Mouse (Mus musculus): Measurements from ENCODE around the gene Kcnj9. TPM values are rescaled to one million over a fixed set of nuclear protein-coding genes. Genes with fewer than 3 reads are reported as not detected.
A peak's percentile ranks its signal among the peaks of the same experiment; 100 is the strongest.

The Kcnj9 gene
- polyA plus RNA-seq, 1 experiment: 169 TPM

GRCm38 (mm10) chr1:172340729-172341321 lies 11.7 kb upstream of the Kcnj9 start, which contains the start of gene Kcnj10:
Gene Kcnj10 (plus strand): TSS chr1:172341210.
- Histone ChIP-seq H3K4me3 (ENCODE audit: insufficient read depth, low read length) (peak within 1 kb of the TSS; percentile 41), H3K4me1 (ENCODE audit: control insufficient read depth, insufficient read depth, low read length) (peaks cover 2% of the 10 kb centered on the region; the same call in 1 of the 2 replicates), H3K27ac (ENCODE audit: insufficient read depth, low read length) (peak within 1 kb of the TSS; percentile 63)
- TF ChIP-seq POLR2A (IDR thresholded peaks at IDR 0.05; ENCODE audit: extremely low read depth, insufficient read depth, low read length) (peak; percentile 42; the same call in 1 of the 2 replicates), CTCF (IDR thresholded peaks at IDR 0.05; ENCODE audit: extremely low read depth, insufficient read depth, low read length) (no peak)

GRCm38 (mm10) chr1:172337411-172338185 lies 8.5 kb upstream of the Kcnj9 start:
- Histone ChIP-seq H3K4me3 (ENCODE audit: insufficient read depth, low read length) (no peak overlapping the region), H3K4me1 (ENCODE audit: control insufficient read depth, insufficient read depth, low read length) (peaks cover 2% of the 10 kb centered on the region; the same call in 1 of the 2 replicates), H3K27ac (ENCODE audit: insufficient read depth, low read length) (no peak overlapping the region)
- TF ChIP-seq POLR2A (IDR thresholded peaks at IDR 0.05; ENCODE audit: extremely low read depth, insufficient read depth, low read length) (no peak), CTCF (IDR thresholded peaks at IDR 0.05; ENCODE audit: extremely low read depth, insufficient read depth, low read length) (no peak)

DNA sequence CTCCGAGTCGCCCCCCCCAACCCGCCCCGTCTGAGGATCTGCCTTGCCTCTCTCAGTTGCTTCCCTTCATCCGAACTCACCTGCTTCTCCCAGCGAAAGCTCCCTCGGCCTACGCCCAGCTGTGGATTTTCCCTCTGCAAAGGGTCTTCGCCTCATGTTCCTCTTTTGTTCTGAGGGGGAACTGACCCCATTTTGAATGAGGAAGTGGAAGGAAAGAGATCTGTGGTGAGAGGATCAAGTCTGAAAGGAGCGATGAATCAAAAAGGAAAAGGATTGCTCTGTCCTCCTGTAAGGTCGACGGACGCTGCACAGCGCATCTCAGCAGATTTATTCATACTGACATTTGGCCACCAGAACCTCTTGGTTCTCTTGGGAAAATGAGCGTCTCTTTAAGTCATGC lies 6.7 kb upstream of the Kcnj9 start:
- H3K4me3 ChIP-seq (ENCODE audit: insufficient read depth, low read length): no peak overlapping the region
- H3K4me1 ChIP-seq (ENCODE audit: control insufficient read depth, insufficient read depth, low read length): peaks cover 2% of the 10 kb centered on the region; the same call in 1 of the 2 replicates
- no peak overlapping the region for H3K27ac ChIP-seq (ENCODE audit: insufficient read depth, low read length)
- TF ChIP-seq POLR2A (IDR thresholded peaks at IDR 0.05; ENCODE audit: extremely low read depth, insufficient read depth, low read length) (no peak), CTCF (IDR thresholded peaks at IDR 0.05; ENCODE audit: extremely low read depth, insufficient read depth, low read length) (no peak)

DNA sequence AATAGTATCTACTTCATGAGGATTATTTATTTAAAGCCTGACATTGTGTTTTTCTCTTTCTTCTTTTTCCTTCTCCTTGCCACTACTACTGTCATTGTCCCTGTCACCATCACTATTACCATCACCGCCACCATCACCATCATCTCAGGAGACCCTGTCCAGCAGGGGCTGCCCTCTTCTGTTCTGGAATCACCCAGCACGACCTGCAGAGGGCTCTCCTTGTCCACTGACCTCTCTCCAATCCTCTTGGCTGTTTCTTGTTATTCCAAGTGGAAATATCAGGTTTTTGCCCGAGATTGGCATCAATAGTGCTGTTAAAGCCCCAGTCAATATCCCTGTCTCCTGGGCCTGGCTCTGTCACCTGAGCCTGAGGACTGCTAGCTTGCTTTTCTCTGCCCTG lies 4.4 kb upstream of the Kcnj9 start:
- no peak for TF ChIP-seq POLR2A (IDR thresholded peaks at IDR 0.05; ENCODE audit: extremely low read depth, insufficient read depth, low read length)
- TF ChIP-seq CTCF (IDR thresholded peaks at IDR 0.05; ENCODE audit: extremely low read depth, insufficient read depth, low read length): peak; percentile 56
- H3K4me1 ChIP-seq (ENCODE audit: control insufficient read depth, insufficient read depth, low read length): peaks cover 5% of the 10 kb centered on the region

GRCm38 (mm10) chr1:172332925-172333324 lies 3.8 kb upstream of the Kcnj9 start:
- H3K4me3 ChIP-seq (ENCODE audit: insufficient read depth, low read length): no peak overlapping the region
- TF ChIP-seq POLR2A (IDR thresholded peaks at IDR 0.05; ENCODE audit: extremely low read depth, insufficient read depth, low read length) (no peak), CTCF (IDR thresholded peaks at IDR 0.05; ENCODE audit: extremely low read depth, insufficient read depth, low read length) (no peak)
- H3K27ac ChIP-seq (ENCODE audit: insufficient read depth, low read length): no peak overlapping the region
- H3K4me1 ChIP-seq (ENCODE audit: control insufficient read depth, insufficient read depth, low read length): peaks cover 5% of the 10 kb centered on the region

More for the DNA sequence above, 4.4 kb upstream of the Kcnj9 start:
- Histone ChIP-seq H3K27ac (ENCODE audit: insufficient read depth, low read length) (no peak overlapping the region), H3K4me3 (ENCODE audit: insufficient read depth, low read length) (no peak overlapping the region)

- no peak overlapping the region for H3K4me3 ChIP-seq (ENCODE audit: insufficient read depth, low read length)
- TF ChIP-seq POLR2A (IDR thresholded peaks at IDR 0.05; ENCODE audit: extremely low read depth, insufficient read depth, low read length) (no peak; the same call in 1 of the 2 replicates), CTCF (IDR thresholded peaks at IDR 0.05; ENCODE audit: extremely low read depth, insufficient read depth, low read length) (no peak)
- H3K27ac ChIP-seq (ENCODE audit: insufficient read depth, low read length): no peak overlapping the region
- peaks cover 5% of the 10 kb centered on the region for H3K4me1 ChIP-seq (ENCODE audit: control insufficient read depth, insufficient read depth, low read length)
Measured at GRCm38 (mm10) chr1:172331422-172331947, 2.4 kb upstream of the Kcnj9 start.

DNA sequence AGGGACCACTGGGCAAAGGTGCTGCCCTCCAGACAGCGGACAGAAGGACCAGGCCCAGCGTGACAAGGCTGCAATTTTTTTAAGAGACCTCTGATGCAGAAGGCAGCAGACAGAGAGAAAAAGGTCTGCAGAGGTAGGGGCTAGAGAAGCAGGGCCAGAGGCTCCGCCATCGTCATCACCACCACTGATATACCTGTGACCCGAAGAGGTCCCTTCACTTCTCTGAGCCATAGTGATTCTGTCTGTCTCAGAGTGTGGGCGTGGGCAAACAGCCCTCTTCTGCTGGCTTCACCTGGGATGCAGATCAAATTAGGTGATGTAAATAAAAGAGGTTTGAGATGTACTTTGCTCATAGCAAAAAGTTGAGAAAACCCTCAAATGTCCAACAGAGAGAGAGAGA lies 498 bp upstream of the Kcnj9 start:
- peak overlapping the region; percentile 96; the same call in 1 of the 2 replicates for H3K4me3 ChIP-seq (ENCODE audit: insufficient read depth, low read length)
- peaks cover 9% of the 10 kb centered on the region for H3K4me1 ChIP-seq (ENCODE audit: control insufficient read depth, insufficient read depth, low read length)
- TF ChIP-seq CTCF (IDR thresholded peaks at IDR 0.05; ENCODE audit: extremely low read depth, insufficient read depth, low read length) (no peak), POLR2A (IDR thresholded peaks at IDR 0.05; ENCODE audit: extremely low read depth, insufficient read depth, low read length) (no peak)
- H3K27ac ChIP-seq (ENCODE audit: insufficient read depth, low read length): peak overlapping the region; percentile 9; the same call in 1 of the 2 replicates

DNA sequence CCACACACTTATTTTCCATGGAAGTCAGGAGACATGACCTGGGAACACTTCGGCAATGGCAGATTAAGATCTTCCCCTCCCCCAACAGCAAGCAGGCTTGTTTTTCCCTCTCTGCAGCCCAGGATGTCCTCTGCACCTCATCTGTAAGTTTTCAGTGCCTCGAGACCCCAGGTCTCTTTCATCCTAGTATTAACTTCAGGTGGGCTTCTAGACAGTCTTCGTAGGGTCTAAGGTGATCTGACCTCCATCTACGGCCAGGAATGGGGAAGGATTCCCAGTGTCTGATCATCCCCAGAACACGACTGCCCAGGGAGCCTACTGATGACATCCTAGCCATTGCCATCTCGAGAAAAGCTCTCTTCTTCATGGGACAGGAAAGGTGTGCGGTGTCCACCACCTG lies 657 bp downstream of the Kcnj9 start:
- H3K4me1 ChIP-seq (ENCODE audit: control insufficient read depth, insufficient read depth, low read length): peaks cover 15% of the 10 kb centered on the region
- peak overlapping the region; percentile 61 for H3K27ac ChIP-seq (ENCODE audit: insufficient read depth, low read length)

DNA sequence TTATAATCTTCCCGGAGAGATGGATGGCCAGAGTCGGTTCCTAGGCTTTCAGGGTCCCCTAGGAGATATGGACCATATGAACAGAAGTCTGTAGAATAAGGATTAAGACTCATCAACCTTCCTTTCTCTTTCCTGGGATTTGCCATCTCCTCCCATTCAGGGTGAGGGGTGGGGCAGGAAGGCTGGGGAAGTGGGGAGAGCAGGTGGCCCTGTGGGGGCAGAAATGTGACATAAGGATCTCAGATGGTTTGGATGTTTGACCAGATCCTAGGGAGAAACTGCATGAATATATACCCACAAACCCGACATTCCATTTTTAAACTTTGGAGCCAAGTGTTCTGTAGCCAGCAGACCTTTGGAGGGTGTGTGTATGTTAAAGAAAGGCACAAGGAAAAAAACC lies 1.1 kb downstream of the Kcnj9 start:
- peak overlapping the region; percentile 96 for H3K4me3 ChIP-seq (ENCODE audit: insufficient read depth, low read length)
- H3K27ac ChIP-seq (ENCODE audit: insufficient read depth, low read length): peak overlapping the region; percentile 61; the same call in 1 of the 2 replicates
- peaks cover 17% of the 10 kb centered on the region for H3K4me1 ChIP-seq (ENCODE audit: control insufficient read depth, insufficient read depth, low read length)
- no peak for TF ChIP-seq POLR2A (IDR thresholded peaks at IDR 0.05; ENCODE audit: extremely low read depth, insufficient read depth, low read length)
- TF ChIP-seq CTCF (IDR thresholded peaks at IDR 0.05; ENCODE audit: extremely low read depth, insufficient read depth, low read length): no peak

More for the DNA sequence above, 657 bp downstream of the Kcnj9 start:
- peak overlapping the region; percentile 96 for H3K4me3 ChIP-seq (ENCODE audit: insufficient read depth, low read length)
- no peak for TF ChIP-seq CTCF (IDR thresholded peaks at IDR 0.05; ENCODE audit: extremely low read depth, insufficient read depth, low read length)
- TF ChIP-seq POLR2A (IDR thresholded peaks at IDR 0.05; ENCODE audit: extremely low read depth, insufficient read depth, low read length): no peak

Measured in cortical plate, adult 2 months (tissue).